Mouse (Mus musculus) small intestine, adult 2 months (tissue): ENCODE measurements around the gene Fxyd2.

Experiments used
- CTCF ChIP-seq: fragments of 200-500 bp; IDR thresholded peaks from 2 replicates; pipeline ENCODE4 v1.5.1; 2012; ENCODE audit warnings: low read depth, mild to moderate bottlenecking, control low read depth, inconsistent platforms, low read length, moderate library complexity, mixed read lengths; ENCODE audit not compliant: insufficient replicate concordance, insufficient read length; ENCODE audit errors: extremely low read depth
- POLR2A ChIP-seq: fragments of 200-500 bp; IDR thresholded peaks from 2 replicates; pipeline ENCODE4 v1.6.1; 2012; ENCODE audit warnings: low read depth, mild to moderate bottlenecking, control low read depth, inconsistent platforms, low read length, moderate library complexity

GRCm38 (mm10) chr9:45349851-45350250 is 49.6 kb upstream of the Fxyd2 start:
- TF ChIP-seq POLR2A (no peak), CTCF (no peak)
